Mouse (Mus musculus) E14TG2a.4 (cell line): ENCODE measurements at regions not wholly inside any gene's neighbourhood (a gene's known extent, or its start where the extent isn't known, plus 50 kb on each side); places are given as distances from the start of the nearest gene placed in this dataset.
A peak's percentile ranks its signal among the peaks of the same experiment; 100 is the strongest.
"Not testable (repeated sequence)": the region's sequence is repeated elsewhere in the genome, so short reads cannot be mapped to it uniquely, and the experiment has no call there.

ENCODE experiments used
- H3K27me3 ChIP-seq: 2 replicates; pipeline ENCODE4 v1.6.1; 2014; ENCODE audit warnings: low read length, control low read depth; ENCODE audit not compliant: insufficient read depth
- H3K36me3 ChIP-seq: 2 replicates; pipeline ENCODE4 v1.6.1; 2014; ENCODE audit warnings: low read length, control low read depth; ENCODE audit not compliant: insufficient read depth
- H3K4me1 ChIP-seq: replicated peaks from 2 replicates; pipeline ENCODE4 v1.6.1; 2014; ENCODE audit warnings: low read depth, low read length, control low read depth
- H3K4me3 ChIP-seq: replicated peaks from 2 replicates; pipeline ENCODE4 v1.5.1; 2014; ENCODE audit warnings: mild to moderate bottlenecking, low read length
- H3K9me3 ChIP-seq: 2 replicates; pipeline ENCODE4 v1.6.1; 2014; ENCODE audit warnings: low read length, control low read depth
- CTCF ChIP-seq: conservative IDR thresholded peaks from 2 replicates; pipeline ENCODE4 v1.5.1; 2014; ENCODE audit warnings: low read length
- NANOG ChIP-seq: IDR thresholded peaks from 2 replicates; pipeline ENCODE4 v1.6.1; 2014; ENCODE audit warnings: borderline replicate concordance, low read length, mixed read lengths
- POU5F1 ChIP-seq: IDR thresholded peaks from 2 replicates; pipeline ENCODE4 v1.6.1; 2014; ENCODE audit warnings: low read length, borderline replicate concordance

GRCm38 (mm10) chr6:31821621-31822020, 228.4 kb upstream of the 1700012A03Rik start:
- Histone ChIP-seq H3K36me3 (no peaks in the 10 kb centered on the region), H3K4me3 (no peak overlapping the region), H3K4me1 (peaks cover 13% of the 10 kb centered on the region), H3K27me3 (no peaks in the 10 kb centered on the region; the same call in none of the 2 replicates), H3K9me3 (peaks cover 11% of the 10 kb centered on the region; the same call in 1 of the 2 replicates)
- TF ChIP-seq NANOG (peak; percentile 71), POU5F1 (no peak)

DNA sequence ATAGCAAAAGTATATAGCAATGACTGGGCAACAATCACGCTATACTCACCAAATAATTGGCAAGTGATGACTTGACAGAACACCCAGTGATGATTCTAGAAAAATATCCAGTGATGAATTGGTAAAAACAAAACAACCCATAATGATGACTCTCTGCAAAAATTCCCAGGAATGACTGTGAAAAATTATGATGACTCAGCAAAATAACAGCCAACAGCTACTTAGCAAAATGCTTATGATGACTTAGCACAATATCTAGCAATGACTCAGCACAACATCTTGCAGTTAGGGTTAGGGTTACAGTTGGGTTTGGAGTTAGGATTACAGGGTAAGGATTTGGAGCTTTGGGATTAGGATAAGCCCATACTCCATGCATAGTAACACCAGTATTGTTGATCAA, 232.4 kb upstream of the 1700012A03Rik start:
- Histone ChIP-seq H3K4me3 (no peak overlapping the region), H3K27me3 (no peaks in the 10 kb centered on the region; the same call in 1 of the 2 replicates), H3K4me1 (peaks cover 13% of the 10 kb centered on the region), H3K9me3 (peaks cover 11% of the 10 kb centered on the region; the same call in 1 of the 2 replicates), H3K36me3 (no peaks in the 10 kb centered on the region)
- TF ChIP-seq NANOG = no peak
- no peak for TF ChIP-seq CTCF
- no peak for TF ChIP-seq POU5F1

- Histone ChIP-seq H3K27me3 (0 out of 2 replicates have a peak, but pooled peaks cover 3% of the 10 kb centered on the region), H3K4me3 (no peak overlapping the region), H3K4me1 (0 out of 2 replicates have a peak, but pooled peaks cover 4% of the 10 kb centered on the region), H3K36me3 (no peaks in the 10 kb centered on the region), H3K9me3 (peaks cover 11% of the 10 kb centered on the region; the same call in 1 of the 2 replicates)
- TF ChIP-seq CTCF = no peak
Measured at GRCm38 (mm10) chr6:31811890-31812289, 238.2 kb upstream of the 1700012A03Rik start.

GRCm38 (mm10) chr6:31810602-31811512, 239.2 kb upstream of the 1700012A03Rik start:
- TF ChIP-seq CTCF = no peak
- TF ChIP-seq POU5F1 = no peak
- TF ChIP-seq NANOG = no peak
- H3K36me3 ChIP-seq = no peaks in the 10 kb centered on the region
- peaks cover 13% of the 10 kb centered on the region; the same call in 1 of the 2 replicates for H3K9me3 ChIP-seq
- H3K4me3 ChIP-seq = no peak overlapping the region
- H3K27me3 ChIP-seq = 0 out of 2 replicates have a peak, but pooled peaks cover 3% of the 10 kb centered on the region
- H3K4me1 ChIP-seq = 0 out of 2 replicates have a peak, but pooled peaks cover 4% of the 10 kb centered on the region

DNA sequence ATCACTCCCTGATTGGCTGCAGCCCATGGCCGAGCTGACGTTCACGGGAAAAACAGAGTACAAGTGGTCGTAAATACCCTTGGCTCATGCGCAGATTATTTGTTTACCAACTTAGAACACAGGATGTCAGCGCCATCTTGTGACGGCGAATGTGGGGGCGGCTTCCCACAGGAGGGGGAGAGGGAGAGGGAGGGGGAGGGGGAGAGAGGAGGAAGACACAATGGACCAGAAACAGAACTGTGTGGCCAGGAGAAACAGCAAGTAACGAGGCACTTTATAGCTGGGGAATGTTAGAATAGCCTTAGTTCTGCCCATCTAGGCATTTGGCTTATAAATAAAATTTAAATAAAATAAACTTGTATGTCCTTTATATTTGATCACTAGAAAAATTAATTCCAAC, 240.7 kb upstream of the Podxl start:
- not testable (repeated sequence) for H3K4me1 ChIP-seq, H3K27me3 ChIP-seq, H3K36me3 ChIP-seq, H3K4me3 ChIP-seq
- peaks cover 13% of the 10 kb centered on the region; the same call in 1 of the 2 replicates for H3K9me3 ChIP-seq

- H3K4me1 ChIP-seq, H3K27me3 ChIP-seq, H3K36me3 ChIP-seq, H3K4me3 ChIP-seq: not testable (repeated sequence)
- peaks cover 13% of the 10 kb centered on the region; the same call in 1 of the 2 replicates for H3K9me3 ChIP-seq
Measured at GRCm38 (mm10) chr6:31803222-31803621, 239.4 kb upstream of the Podxl start.

DNA sequence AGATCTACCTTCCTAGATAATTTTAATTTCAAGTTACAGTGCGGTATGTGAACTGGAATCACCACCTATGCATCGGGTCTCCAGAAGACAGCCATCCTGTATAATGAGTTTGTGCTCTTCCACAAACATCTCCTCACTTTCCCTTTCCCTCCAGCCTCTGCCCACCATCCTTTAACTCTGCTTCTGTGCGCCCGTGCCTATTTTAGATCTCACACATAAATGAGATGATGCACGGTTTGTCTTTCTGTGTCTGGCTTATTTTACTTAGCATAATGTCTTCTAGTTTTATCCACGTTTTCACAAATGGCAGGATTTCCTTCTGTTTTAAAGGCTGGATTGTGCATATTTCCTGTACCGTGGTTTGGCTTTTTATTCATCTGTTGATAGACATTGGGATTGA, 227.8 kb upstream of the Podxl start:
- Histone ChIP-seq H3K36me3 (no peaks in the 10 kb centered on the region), H3K27me3 (no peaks in the 10 kb centered on the region; the same call in 1 of the 2 replicates), H3K9me3 (no peaks in the 10 kb centered on the region), H3K4me1 (no peaks in the 10 kb centered on the region), H3K4me3 (no peak overlapping the region)
- TF ChIP-seq POU5F1 = no peak
- TF ChIP-seq CTCF = no peak
- TF ChIP-seq NANOG = no peak

DNA sequence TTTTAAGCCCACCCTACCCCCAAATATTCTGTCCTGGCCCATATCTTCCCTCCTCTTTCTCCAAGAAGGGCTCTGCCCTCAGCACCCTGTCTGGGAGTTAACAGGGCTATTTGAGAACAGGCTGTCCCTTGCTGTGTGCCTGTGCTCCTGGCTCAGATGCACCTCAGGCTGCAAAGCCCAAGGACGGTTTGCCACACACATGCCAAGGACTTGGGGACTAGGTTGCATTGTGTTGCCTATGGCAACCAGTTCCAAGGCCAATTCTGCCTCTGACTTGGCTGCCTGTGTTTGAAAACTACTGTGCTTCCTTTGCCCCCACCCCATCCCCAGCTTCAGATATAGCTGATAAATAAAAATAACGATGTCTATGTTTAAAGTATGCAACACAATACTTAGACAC, 227.1 kb upstream of the Podxl start:
- Histone ChIP-seq H3K36me3 (no peaks in the 10 kb centered on the region), H3K4me1 (no peaks in the 10 kb centered on the region), H3K9me3 (no peaks in the 10 kb centered on the region), H3K4me3 (no peak overlapping the region), H3K27me3 (no peaks in the 10 kb centered on the region; the same call in 1 of the 2 replicates)
- no peak for TF ChIP-seq POU5F1
- TF ChIP-seq NANOG = no peak
- TF ChIP-seq CTCF = no peak

GRCm38 (mm10) chr6:31776841-31777240, 213.1 kb upstream of the Podxl start:
- Histone ChIP-seq H3K27me3 (no peaks in the 10 kb centered on the region), H3K36me3 (no peaks in the 10 kb centered on the region), H3K9me3 (peaks cover 14% of the 10 kb centered on the region), H3K4me1 (no peaks in the 10 kb centered on the region), H3K4me3 (no peak overlapping the region)
- TF ChIP-seq CTCF (no peak), POU5F1 (no peak), NANOG (no peak)
